Mouse (Mus musculus): ENCODE data around the gene Calm4. TPM values are rescaled to one million over a fixed set of nuclear protein-coding genes. Genes with fewer than 3 reads are reported as not detected.
"Not testable (repeated sequence)": the region's sequence is repeated elsewhere in the genome, so short reads cannot be mapped to it uniquely, and the experiment has no call there.

The Calm4 gene
- total RNA-seq, 2 experiments from 2014 or later, result not detected

DNA sequence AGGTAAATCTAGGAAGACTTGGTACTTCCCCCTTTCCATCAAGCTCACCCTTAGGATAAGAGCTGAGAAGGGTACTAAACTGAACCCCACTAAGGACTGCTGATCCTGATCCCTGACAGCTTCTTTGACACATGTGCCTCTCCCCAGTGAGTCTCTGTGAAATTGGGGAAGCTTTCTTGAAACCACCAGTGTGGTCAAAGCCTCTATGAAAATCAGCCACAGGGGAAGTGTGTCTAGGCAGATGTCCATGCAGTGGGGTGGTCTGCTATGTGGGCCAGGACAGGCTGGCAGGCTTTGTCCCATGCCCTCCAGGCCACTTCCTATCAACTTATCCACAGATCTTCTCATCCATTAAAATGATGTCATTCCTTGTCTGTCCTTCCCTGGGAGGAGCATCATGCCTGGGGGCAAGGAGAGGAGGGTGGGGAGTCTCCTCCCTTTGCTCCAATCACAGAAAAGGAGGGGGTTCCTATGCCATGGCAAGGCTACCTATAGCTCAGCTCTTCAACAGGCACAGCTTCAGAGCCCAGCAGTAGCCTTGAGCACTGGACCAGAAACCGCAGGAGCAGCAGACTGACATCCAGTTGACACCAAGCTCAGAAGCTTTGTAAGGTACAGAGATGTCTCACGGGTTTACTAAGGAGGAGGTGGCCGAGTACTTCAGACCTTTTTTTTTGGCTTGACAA is 16.2 kb downstream of the Calm4 start, which contains the start of gene Calm5:
Gene Calm5 (plus strand): TSS at position 526 of the 686 bp plus-strand sequence.
- DNase-seq (ENCODE audit: extremely low spot score in 1 of 2, low spot score in 2 of 2); intact Hi-C loops (cut with DNase I): not testable (repeated sequence)

DNA sequence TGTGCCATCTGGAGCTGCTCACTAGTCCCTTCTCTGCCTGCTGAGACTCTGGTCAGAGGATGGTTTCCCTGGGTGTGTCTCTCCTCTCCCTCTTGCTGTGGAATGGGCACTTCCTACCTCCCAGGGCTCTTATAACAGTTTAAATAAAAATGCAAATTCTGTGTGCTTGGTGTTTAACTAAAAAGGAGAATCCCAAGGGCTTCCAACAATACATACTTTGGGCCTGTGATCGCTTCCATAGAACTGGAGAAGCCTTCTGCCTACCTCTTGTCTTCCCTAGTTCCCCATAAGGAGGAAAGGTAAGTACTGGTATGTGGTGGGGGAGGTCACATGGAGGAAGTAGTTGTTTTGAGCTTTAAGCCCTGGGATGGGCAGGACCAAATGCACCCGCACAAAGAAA is 17.3 kb downstream of the Calm4 start:
- intact Hi-C loops (cut with DNase I), result no loop called here
- no peak for DNase-seq (ENCODE audit: extremely low spot score in 1 of 2, low spot score in 2 of 2)

DNA sequence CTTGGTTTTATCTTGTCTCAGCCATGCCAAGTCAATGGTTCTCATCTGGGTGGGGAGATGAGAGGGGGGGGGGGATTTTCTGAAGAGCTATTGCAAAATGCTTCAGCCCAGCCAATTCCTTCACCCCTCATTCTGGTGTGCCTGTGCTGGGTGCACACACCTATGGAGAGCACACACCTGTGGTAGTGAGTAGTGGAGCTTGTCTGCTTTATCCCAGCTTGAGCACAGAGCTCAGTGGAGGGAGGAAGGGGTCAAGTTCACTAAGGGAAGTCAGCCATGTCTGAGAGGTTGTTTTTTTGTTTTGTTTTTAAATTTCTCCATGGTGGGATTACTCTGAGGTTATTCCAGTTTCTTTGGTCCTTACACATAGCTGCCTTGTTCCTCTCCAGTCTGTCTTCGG is 18.7 kb downstream of the Calm4 start:
- DNase-seq (ENCODE audit: extremely low spot score in 1 of 2, low spot score in 2 of 2), result no peak
- intact Hi-C loops (cut with DNase I), result no loop called here

DNA sequence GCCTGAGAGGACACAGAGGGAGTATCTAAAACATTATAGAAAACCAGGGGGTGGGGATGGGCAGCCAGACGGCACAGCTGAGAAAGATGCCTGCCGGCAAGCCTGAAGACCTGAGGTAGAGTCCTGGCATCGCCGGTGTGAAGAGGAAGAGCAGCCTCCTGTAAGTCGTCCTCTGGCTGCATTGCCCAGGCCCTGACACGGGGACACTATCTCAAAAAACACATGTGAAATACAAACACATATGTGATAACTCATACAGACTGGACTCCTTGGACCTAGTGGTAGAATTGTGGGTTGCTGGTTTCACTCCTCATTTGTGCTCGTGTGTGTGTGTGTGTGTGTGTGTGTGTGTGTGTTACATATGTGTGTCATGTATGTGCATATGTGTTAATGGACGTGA is 23.7 kb downstream of the Calm4 start:
- DNase-seq (ENCODE audit: extremely low spot score in 1 of 2, low spot score in 2 of 2), result no peak
- intact Hi-C loops (cut with DNase I), result no loop called here

DNA sequence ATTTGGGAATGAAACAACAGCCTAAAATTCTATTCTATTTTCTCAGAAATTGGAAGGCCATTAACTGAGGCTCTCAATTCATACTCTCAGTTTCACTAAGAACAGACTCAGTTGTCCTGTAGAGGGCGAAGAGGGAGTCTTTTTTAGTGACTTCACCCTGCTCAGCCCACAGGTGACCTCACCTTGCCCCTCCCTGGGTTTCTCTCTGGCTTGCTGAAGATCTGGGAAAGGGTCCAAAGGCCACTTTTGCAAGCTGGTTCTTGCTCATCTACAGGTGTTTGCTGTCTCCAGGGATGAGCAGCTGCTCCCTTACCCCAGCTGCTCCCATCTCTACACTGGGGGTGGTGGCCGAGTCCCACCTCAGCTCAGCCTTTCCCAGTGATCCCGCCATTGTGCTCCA is 24.8 kb downstream of the Calm4 start:
- no peak for DNase-seq (ENCODE audit: extremely low spot score in 1 of 2, low spot score in 2 of 2)
- intact Hi-C loops (cut with DNase I), result no loop called here

DNA sequence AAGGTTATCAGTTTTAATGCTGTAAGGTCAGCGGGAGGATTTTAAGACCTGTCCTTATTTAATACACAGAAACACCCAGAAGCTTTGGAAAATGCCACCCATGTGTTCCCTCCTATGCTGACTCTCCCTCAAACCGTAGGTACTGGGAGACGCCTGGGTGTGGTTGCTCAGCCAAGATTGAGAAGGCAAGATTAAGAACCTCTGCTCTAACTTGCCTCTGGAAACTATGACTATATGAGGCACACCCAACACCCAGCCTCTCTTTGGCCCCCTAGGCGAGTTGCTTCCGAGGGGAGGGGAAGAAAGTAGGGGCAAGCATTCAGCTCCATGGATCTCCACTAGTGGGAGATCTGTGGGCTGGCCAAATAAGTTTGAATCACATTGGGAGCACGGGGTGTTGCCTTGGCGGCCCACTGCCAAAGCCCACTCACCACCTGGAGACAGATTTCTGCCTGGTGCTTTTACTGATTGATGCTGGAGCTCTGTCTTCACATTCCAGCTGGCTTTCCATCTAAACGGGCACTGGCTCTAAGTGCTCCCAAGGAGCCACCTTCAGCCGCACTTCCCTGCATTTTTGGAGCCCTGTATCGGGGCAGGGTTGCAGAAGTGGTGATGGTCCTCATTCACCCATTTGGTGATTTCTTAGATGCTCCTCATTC is 25.5 kb downstream of the Calm4 start:
- intact Hi-C loops (cut with DNase I), result no loop called here
- DNase-seq (ENCODE audit: extremely low spot score in 1 of 2, low spot score in 2 of 2), result no peak

DNA sequence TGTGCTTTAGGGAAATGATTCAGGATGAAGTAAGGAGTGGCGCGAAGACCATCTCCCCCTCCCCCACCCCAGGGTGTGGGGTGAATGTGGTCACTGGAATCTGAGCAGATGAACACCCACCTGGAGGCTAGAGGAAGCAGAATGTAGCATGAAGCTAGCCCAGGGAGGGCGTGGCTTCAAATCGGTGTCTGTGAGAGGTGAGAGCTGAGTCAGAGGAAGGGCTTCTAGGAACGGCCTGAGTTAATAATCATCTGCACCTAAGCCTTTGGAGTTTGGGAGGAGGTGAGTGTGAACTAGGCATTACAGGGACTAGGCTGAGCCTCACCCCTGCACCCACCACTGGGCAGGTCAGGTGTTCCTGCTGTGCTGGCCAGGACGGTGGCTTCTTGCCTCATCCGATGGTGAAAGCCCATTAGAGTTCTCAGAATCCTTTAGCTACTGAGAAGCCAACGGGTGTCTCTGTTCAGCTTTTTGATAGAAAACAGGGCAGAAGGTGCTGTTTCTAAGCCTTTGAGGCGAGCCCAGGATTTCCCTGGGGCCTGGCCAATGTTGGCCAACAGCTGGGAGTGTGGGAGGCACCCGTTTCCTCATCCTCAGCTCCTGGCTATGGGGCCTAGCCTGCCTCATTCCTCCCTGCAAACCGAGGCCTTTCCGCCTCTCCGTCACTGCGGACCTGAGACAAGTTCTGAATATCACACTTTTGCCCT is 28.2 kb downstream of the Calm4 start:
- intact Hi-C loops (cut with DNase I), result no loop called here
- DNase-seq (ENCODE audit: extremely low spot score in 1 of 2, low spot score in 2 of 2), result no peak

DNA sequence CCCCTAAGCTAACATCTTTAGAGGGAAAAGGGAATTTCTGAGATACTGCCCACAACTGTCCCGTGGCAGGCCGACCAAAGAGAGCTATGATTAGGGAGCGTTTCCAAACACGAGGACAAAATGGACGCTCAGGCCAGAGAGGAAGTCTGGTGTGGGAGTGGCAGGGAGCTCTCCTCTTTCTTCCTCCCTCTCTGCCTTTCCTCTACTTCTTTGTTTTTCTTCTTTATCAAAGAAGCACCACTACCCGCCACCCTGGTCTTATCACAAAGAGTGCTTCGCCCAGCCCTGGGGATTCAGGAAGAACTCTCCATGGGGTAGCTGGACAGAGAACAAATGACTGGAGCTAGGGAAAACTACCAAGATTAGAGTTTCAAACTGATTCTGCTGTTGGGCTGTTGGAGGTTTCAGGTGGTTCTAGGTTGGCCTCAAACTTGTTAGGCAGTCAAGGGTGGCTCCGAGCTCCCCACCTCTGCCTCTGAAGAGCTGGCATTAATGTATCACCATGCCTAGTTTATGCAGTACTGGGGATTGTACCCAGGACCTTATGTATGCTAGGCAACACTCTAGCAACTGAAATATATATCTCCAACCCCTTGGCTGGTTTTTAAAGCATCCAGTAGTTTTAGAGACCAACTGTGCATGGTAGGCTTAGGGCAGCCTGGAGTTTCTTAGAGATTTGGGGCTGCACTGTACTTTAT is 28.9 kb downstream of the Calm4 start:
- intact Hi-C loops (cut with DNase I), result no loop called here
- no peak for DNase-seq (ENCODE audit: extremely low spot score in 1 of 2, low spot score in 2 of 2)

DNA sequence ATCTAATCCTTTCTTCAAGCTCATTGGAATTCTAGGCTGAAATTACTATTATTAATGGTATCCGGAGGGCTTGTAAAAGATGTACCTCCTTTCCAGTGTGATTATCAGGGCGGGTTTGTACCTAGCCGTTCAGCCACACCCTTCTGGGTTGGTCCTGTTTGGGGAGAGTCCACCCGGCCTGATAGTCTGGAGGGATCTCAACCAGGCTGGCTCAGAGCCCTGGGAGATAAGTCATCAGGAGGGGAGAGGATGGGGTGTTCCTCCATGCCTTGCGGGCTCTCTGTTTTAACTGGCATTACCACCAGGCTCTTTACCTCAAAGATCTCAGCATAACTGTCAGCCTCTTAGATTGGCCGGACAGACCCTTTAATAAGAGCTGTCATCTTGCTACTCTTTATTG is 29.6 kb downstream of the Calm4 start:
- no peak for DNase-seq (ENCODE audit: extremely low spot score in 1 of 2, low spot score in 2 of 2)
- intact Hi-C loops (cut with DNase I), result no loop called here

DNA sequence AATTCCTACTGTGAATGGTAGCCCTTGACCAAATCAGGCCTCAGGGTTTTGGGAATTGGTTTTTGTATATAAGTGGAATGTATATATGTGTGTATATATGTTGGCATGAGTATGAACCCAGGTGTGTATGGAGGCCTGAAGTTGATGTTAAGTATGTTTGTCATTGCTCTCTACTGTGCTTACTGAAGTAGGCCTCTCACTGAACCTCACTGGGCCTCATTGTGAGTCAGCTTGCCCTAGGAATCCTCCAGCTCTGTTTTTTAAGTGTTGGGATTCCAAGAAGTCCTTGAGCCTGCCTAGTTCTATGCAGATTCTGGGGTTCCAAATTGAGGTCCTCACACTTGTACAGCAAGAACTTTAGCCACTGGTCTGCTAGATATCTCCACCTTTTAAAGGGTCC is 32.3 kb downstream of the Calm4 start:
- intact Hi-C loops (cut with DNase I), result no loop called here
- DNase-seq (ENCODE audit: extremely low spot score in 1 of 2, low spot score in 2 of 2), result no peak

DNA sequence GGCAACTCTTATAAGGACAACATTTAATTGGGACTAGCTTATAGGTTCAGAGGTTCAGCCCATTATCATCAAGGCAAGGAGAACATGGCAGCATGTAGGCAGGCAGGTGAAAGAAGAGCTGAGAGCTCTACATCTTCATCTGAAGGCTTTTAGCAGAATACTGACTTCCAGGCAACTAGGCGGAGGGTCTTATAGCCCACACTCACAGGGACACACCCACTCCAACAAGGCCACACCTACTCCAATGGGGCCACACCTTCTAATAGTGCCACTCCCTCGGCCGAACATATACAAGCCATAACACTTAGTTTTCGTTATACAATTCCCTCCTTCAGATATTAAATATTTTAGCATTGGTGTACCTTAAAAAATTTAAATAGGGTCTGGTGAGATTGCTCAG is 35.3 kb downstream of the Calm4 start:
- no peak for DNase-seq (ENCODE audit: extremely low spot score in 1 of 2, low spot score in 2 of 2)
- intact Hi-C loops (cut with DNase I), result no loop called here

DNA sequence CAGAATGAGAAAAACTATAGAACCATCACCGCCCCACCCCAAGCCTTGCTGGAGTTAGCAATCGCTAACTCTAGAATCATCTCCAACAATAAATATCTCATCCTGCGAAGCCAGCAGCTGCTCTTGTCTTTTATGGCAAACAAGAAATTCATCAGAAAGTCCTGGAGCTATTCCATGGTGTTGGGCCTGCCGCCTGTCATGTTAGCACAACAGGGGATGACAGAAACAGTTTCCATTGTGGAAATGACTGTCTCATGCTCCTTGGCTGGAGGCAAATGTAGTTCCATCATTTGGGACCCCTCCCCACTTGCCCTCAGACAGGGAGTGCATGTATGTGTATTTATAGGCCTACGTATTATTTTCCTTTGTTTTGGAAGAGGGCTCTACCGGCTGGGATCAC is 38.9 kb downstream of the Calm4 start:
- no peak for DNase-seq (ENCODE audit: extremely low spot score in 1 of 2, low spot score in 2 of 2)
- intact Hi-C loops (cut with DNase I), result no loop called here

DNA sequence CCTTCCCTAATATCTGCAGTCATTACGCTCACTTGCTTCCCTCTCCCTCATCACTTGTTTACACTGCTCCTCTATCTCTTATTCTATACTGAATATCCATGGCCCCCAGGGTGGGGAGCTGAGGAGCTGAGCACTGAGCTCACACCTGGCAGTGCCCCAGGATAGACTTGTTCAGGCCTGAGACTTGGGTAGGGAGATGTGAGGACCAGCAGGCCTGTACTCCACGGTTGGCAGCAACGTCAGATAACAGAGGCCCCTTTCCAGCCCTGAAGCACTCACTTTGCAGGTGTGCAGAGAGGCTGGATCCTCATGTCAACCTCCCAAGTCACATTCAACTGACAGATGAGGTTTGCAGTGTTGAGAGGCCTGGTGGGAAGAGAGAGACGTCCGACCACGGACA is 39.6 kb downstream of the Calm4 start:
- no peak for DNase-seq (ENCODE audit: extremely low spot score in 1 of 2, low spot score in 2 of 2)
- intact Hi-C loops (cut with DNase I), result no loop called here

DNA sequence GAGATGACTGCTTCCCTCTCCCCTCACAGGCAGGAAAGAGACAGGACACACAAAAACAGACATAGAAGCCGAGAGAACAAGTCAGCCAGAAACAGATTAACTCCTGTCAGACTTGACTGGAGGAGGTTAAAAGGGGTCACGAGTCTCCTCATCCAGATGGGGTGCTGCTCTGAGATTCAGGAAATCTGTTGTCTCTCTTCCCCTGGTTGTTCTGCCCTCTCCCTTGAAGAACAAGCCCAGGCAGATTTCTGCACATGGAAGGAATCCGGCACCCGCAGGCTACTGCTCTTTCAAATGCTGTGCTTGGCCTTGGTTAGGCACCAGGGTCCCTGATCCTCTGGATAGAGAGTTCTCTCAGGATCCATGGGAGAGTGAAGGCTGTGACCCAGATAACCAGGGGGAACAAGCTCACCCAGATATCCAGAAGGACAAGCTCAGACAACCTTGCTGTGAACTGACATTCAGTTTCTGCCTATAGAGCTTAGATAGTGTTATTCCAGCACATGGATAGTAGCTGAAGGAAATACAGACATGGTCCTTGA is 40.2 kb downstream of the Calm4 start:
- intact Hi-C loops (cut with DNase I), result no loop called here
- DNase-seq (ENCODE audit: extremely low spot score in 1 of 2, low spot score in 2 of 2), result no peak

DNA sequence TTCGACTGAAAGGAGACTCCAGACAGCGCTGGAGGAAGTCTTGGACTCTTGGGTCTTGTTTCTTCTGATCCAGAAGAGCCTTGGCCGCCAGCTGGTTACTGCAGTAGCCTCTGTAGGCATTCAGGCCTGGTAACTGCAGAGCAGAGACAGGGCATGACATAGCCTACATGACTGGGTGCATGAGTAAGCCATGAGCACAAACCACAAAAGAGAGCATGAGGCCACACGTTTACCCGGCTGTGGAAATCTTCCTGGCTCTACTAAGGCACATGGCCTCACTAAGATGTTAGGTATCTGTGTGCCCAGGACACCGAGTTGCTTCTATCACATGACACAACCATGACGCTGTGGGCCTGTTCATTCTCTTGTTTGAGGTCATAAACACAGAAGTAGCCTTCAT is 49.1 kb downstream of the Calm4 start:
- no peak for DNase-seq (ENCODE audit: extremely low spot score in 1 of 2, low spot score in 2 of 2)
- intact Hi-C loops (cut with DNase I), result no loop called here

Other genes with a start within 250 kb of the Calm4 start
- gene Fam208b, start 226.6 kb upstream of the Calm4 start, total RNA-seq (2021), result 10 to 100 TPM; 28.0 to 28.4 TPM
- 10 to 100 TPM; 29.4 to 32.2 TPM for gene Asb13, start 203.7 kb upstream of the Calm4 start, total RNA-seq (2021)
- not detected for gene Calml3, start 33.4 kb upstream of the Calm4 start, total RNA-seq (2021)
- not detected for gene Calm5, start 16.4 kb downstream of the Calm4 start, total RNA-seq (2021)
- gene Net1, start 80.5 kb downstream of the Calm4 start, total RNA-seq (2021), result 10 to 100 TPM; 14.0 to 23.5 TPM
- not detected for gene Tubal3, start 80.5 kb downstream of the Calm4 start, total RNA-seq (2021)
- not detected for gene Ucn3, start 107.6 kb downstream of the Calm4 start, total RNA-seq (2021)
- gene Akr1c14, start 211.3 kb downstream of the Calm4 start, total RNA-seq (2021), result 1 to 10 TPM; 1.1 to 1.7 TPM

Data from left cerebral cortex, postnatal 10 days (tissue).